Mouse (Mus musculus): ENCODE measurements around the gene Syt9. TPM values are rescaled to one million over a fixed set of nuclear protein-coding genes. Genes with fewer than 3 reads are reported as not detected.

Syt9 gene
- polyA plus RNA-seq, 1 experiment, result 20.6 TPM

GRCm38 (mm10) chr7:107349201-107349600 is 21.3 kb upstream of the Syt9 start:
- no peak overlapping the region for H3K4me3 ChIP-seq (ENCODE audit: low read depth, low read length)
- TF ChIP-seq CTCF (IDR thresholded peaks at IDR 0.05; ENCODE audit: low read depth, low read length), result no peak
- TF ChIP-seq POLR2A (IDR thresholded peaks at IDR 0.05; ENCODE audit: insufficient read depth, low read length), result no peak
- TF ChIP-seq EP300 (IDR thresholded peaks at IDR 0.05; ENCODE audit: insufficient read depth, low read depth, low read length), result no peak
- H3K36me3 ChIP-seq (ENCODE audit: control insufficient read depth, insufficient read depth, low read length, poor library complexity, severe bottlenecking), result no peaks in the 10 kb centered on the region
- H3K9ac ChIP-seq (ENCODE audit: low read depth, poor library complexity, severe bottlenecking), result no peak overlapping the region
- H3K9me3 ChIP-seq (replicated peaks; ENCODE audit: control insufficient read depth, insufficient read depth, low read length, poor library complexity, severe bottlenecking), result peaks cover 2% of the 10 kb centered on the region; the same call in 1 of the 2 replicates
- no peaks in the 10 kb centered on the region for H3K4me1 ChIP-seq (ENCODE audit: control insufficient read depth, insufficient read depth, low read length)
- H3K27me3 ChIP-seq (ENCODE audit: control insufficient read depth, insufficient read depth, low read length, poor library complexity, severe bottlenecking), result no peaks in the 10 kb centered on the region
- H3K27ac ChIP-seq (ENCODE audit: insufficient read depth, low read length), result peak overlapping the region; percentile 72

- H3K27me3 ChIP-seq (ENCODE audit: control insufficient read depth, insufficient read depth, low read length, poor library complexity, severe bottlenecking), result no peaks in the 10 kb centered on the region
- no peak overlapping the region for H3K9ac ChIP-seq (ENCODE audit: low read depth, poor library complexity, severe bottlenecking)
- H3K9me3 ChIP-seq (replicated peaks; ENCODE audit: control insufficient read depth, insufficient read depth, low read length, poor library complexity, severe bottlenecking), result no peaks in the 10 kb centered on the region
- H3K36me3 ChIP-seq (ENCODE audit: control insufficient read depth, insufficient read depth, low read length, poor library complexity, severe bottlenecking), result no peaks in the 10 kb centered on the region
- H3K27ac ChIP-seq (ENCODE audit: insufficient read depth, low read length), result no peak overlapping the region
- no peak for TF ChIP-seq EP300 (IDR thresholded peaks at IDR 0.05; ENCODE audit: insufficient read depth, low read depth, low read length)
- TF ChIP-seq CTCF (IDR thresholded peaks at IDR 0.05; ENCODE audit: low read depth, low read length), result no peak
- no peak for TF ChIP-seq POLR2A (IDR thresholded peaks at IDR 0.05; ENCODE audit: insufficient read depth, low read length)
- H3K4me1 ChIP-seq (ENCODE audit: control insufficient read depth, insufficient read depth, low read length), result peaks cover 3% of the 10 kb centered on the region
- H3K4me3 ChIP-seq (ENCODE audit: low read depth, low read length), result no peak overlapping the region
Observed at GRCm38 (mm10) chr7:107362153-107362552, 8.4 kb upstream of the Syt9 start.

- Histone ChIP-seq H3K27me3 (ENCODE audit: control insufficient read depth, insufficient read depth, low read length, poor library complexity, severe bottlenecking) (no peaks in the 10 kb centered on the region), H3K4me1 (ENCODE audit: control insufficient read depth, insufficient read depth, low read length) (no peaks in the 10 kb centered on the region), H3K36me3 (ENCODE audit: control insufficient read depth, insufficient read depth, low read length, poor library complexity, severe bottlenecking) (no peaks in the 10 kb centered on the region), H3K9ac (ENCODE audit: low read depth, poor library complexity, severe bottlenecking) (no peak overlapping the region), H3K4me3 (ENCODE audit: low read depth, low read length) (no peak overlapping the region), H3K9me3 (replicated peaks; ENCODE audit: control insufficient read depth, insufficient read depth, low read length, poor library complexity, severe bottlenecking) (no peaks in the 10 kb centered on the region), H3K27ac (ENCODE audit: insufficient read depth, low read length) (no peak overlapping the region)
- TF ChIP-seq POLR2A (IDR thresholded peaks at IDR 0.05; ENCODE audit: insufficient read depth, low read length), result no peak
- no peak for TF ChIP-seq EP300 (IDR thresholded peaks at IDR 0.05; ENCODE audit: insufficient read depth, low read depth, low read length)
- no peak for TF ChIP-seq CTCF (IDR thresholded peaks at IDR 0.05; ENCODE audit: low read depth, low read length)
Observed at GRCm38 (mm10) chr7:107362634-107363033, 7.9 kb upstream of the Syt9 start.

GRCm38 (mm10) chr7:107371126-107371920 is 795 bp downstream of the Syt9 start:
- no peaks in the 10 kb centered on the region for H3K4me1 ChIP-seq (ENCODE audit: control insufficient read depth, insufficient read depth, low read length)
- peak overlapping the region; percentile 94 for H3K9ac ChIP-seq (ENCODE audit: low read depth, poor library complexity, severe bottlenecking)
- no peak overlapping the region for H3K27ac ChIP-seq (ENCODE audit: insufficient read depth, low read length)
- no peak for TF ChIP-seq POLR2A (IDR thresholded peaks at IDR 0.05; ENCODE audit: insufficient read depth, low read length)
- TF ChIP-seq CTCF (IDR thresholded peaks at IDR 0.05; ENCODE audit: low read depth, low read length), result no peak
- no peak for TF ChIP-seq EP300 (IDR thresholded peaks at IDR 0.05; ENCODE audit: insufficient read depth, low read depth, low read length)
- no peaks in the 10 kb centered on the region for H3K36me3 ChIP-seq (ENCODE audit: control insufficient read depth, insufficient read depth, low read length, poor library complexity, severe bottlenecking)
- no peaks in the 10 kb centered on the region for H3K27me3 ChIP-seq (ENCODE audit: control insufficient read depth, insufficient read depth, low read length, poor library complexity, severe bottlenecking)
- H3K9me3 ChIP-seq (replicated peaks; ENCODE audit: control insufficient read depth, insufficient read depth, low read length, poor library complexity, severe bottlenecking), result no peaks in the 10 kb centered on the region
- peak overlapping the region; percentile 98 for H3K4me3 ChIP-seq (ENCODE audit: low read depth, low read length)

- Histone ChIP-seq H3K4me1 (ENCODE audit: control insufficient read depth, insufficient read depth, low read length) (no peaks in the 10 kb centered on the region), H3K27ac (ENCODE audit: insufficient read depth, low read length) (no peak overlapping the region), H3K9ac (ENCODE audit: low read depth, poor library complexity, severe bottlenecking) (no peak overlapping the region), H3K27me3 (ENCODE audit: control insufficient read depth, insufficient read depth, low read length, poor library complexity, severe bottlenecking) (no peaks in the 10 kb centered on the region), H3K4me3 (ENCODE audit: low read depth, low read length) (no peak overlapping the region), H3K36me3 (ENCODE audit: control insufficient read depth, insufficient read depth, low read length, poor library complexity, severe bottlenecking) (no peaks in the 10 kb centered on the region), H3K9me3 (replicated peaks; ENCODE audit: control insufficient read depth, insufficient read depth, low read length, poor library complexity, severe bottlenecking) (no peaks in the 10 kb centered on the region)
- TF ChIP-seq EP300 (IDR thresholded peaks at IDR 0.05; ENCODE audit: insufficient read depth, low read depth, low read length) (no peak), CTCF (IDR thresholded peaks at IDR 0.05; ENCODE audit: low read depth, low read length) (no peak), POLR2A (IDR thresholded peaks at IDR 0.05; ENCODE audit: insufficient read depth, low read length) (no peak)
Observed at GRCm38 (mm10) chr7:107380562-107380961, 10.0 kb downstream of the Syt9 start.

- no peak for TF ChIP-seq CTCF (IDR thresholded peaks at IDR 0.05; ENCODE audit: low read depth, low read length)
- no peak for TF ChIP-seq POLR2A (IDR thresholded peaks at IDR 0.05; ENCODE audit: insufficient read depth, low read length)
- no peak for TF ChIP-seq EP300 (IDR thresholded peaks at IDR 0.05; ENCODE audit: insufficient read depth, low read depth, low read length)
- Histone ChIP-seq H3K36me3 (ENCODE audit: control insufficient read depth, insufficient read depth, low read length, poor library complexity, severe bottlenecking) (no peaks in the 10 kb centered on the region; the same call in 1 of the 2 replicates), H3K9ac (ENCODE audit: low read depth, poor library complexity, severe bottlenecking) (no peak overlapping the region), H3K27me3 (ENCODE audit: control insufficient read depth, insufficient read depth, low read length, poor library complexity, severe bottlenecking) (no peaks in the 10 kb centered on the region), H3K27ac (ENCODE audit: insufficient read depth, low read length) (no peak overlapping the region), H3K9me3 (replicated peaks; ENCODE audit: control insufficient read depth, insufficient read depth, low read length, poor library complexity, severe bottlenecking) (no peaks in the 10 kb centered on the region), H3K4me1 (ENCODE audit: control insufficient read depth, insufficient read depth, low read length) (no peaks in the 10 kb centered on the region), H3K4me3 (ENCODE audit: low read depth, low read length) (no peak overlapping the region)
Observed at GRCm38 (mm10) chr7:107389604-107390003, 19.1 kb downstream of the Syt9 start.

All from ES-Bruce4 (cell line).